Mouse (Mus musculus) erythroblast, embryonic 14.5 days (primary cell): Measurements from ENCODE around the gene Gm45837.

ENCODE experiments used
- GATA1 ChIP-seq: IDR thresholded peaks from 2 replicates; pipeline ENCODE4 v1.6.1; 2012; ENCODE audit warnings: low read length, inconsistent platforms, mixed read lengths
- TAL1 ChIP-seq: IDR thresholded peaks from 3 replicates; pipeline ENCODE4 v1.6.1; 2012; ENCODE audit warnings: low read length, inconsistent platforms, mixed read lengths

DNA sequence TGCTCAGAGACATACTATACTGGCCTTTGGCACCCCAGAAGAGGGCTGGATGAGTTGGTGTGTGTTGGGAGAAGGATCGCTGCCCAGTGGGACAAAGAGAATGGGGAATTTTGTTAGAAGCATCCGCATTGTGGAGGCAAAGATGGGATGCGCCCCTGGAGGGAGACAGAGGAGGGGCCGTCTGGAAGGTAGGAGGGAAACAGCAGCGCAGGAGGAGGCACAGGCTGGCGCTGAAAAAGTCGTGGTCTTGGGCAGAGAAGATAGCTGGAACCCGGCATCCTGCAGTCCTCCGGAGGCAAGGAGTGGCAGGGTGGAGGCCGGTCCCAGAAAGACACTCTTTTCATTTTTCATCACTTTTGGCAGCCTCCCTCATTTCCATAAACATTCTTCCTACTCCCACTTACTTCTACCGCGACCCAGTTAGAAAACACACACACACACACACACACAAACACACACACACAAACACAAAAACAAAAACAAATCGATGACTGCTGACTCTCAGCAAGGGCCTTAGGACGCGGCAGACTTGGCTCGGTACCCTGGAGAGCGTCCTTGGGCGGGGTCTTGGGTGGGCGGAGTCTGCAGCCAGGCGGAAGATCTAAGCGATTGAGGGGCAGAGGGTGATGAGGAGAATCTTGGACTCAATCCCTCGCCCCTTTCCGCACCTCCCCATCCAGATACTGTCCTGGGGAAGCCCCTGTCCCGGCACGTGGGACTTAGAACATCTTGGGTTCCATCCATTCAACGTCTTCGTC is 8.5 kb downstream of the Gm45837 start:
- TF ChIP-seq GATA1 (no peak), TAL1 (no peak)
